30 mouse cellular contexts compared by ENCODE assay signal in the genomic region with DNA sequence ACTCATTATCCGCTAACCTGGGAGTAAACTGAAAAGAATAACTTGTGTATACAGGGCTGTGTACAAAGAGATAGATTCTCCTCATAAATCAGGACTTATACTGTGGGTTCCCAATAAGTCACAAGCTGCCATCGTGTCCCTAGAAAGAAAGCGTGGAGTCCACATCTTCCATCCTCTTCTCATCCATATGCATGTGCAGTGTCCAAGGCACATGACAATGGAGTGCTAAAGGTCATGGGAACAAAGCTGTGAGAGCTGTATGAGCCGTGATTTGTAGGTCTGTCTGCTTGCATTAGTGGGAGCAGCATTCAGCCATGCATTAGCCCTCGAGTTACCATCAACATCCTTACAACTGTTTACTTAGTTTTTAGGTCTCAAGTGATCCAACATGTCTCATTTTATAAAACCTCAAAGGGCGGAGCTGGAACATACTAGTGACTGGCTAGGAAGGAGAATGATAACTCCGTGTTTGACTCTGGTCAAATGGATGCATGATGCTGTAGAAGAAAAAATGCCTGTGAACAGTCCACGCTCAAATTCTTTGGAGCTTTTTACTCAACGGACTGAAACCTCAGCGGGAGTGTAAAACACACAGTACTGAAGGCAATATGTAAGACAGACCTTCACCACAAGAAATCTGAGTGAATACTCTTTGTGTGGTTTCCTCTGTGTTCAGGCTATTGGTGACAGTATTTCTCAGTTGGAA.
DNase-seq lines count a peak whose midpoint lies in the region; ATAC-seq lines count a peak whose summit lies in the region.
"Had no signal": no experiment of that assay in that cellular context is flagged by ENCODE, and none has a peak within 500 bp of the region (broad histone marks: within the 10 kb centered on the region; RNA-seq: fewer than 3 reads in every experiment).

No protein-coding gene starts in this region.

- no peak overlapping the region for H3K4me3 ChIP-seq in hindbrain, embryonic 10.5 days
- H3K4me3 ChIP-seq in hindbrain, embryonic 13.5 days, result no peak overlapping the region
- no peak overlapping the region for H3K4me3 ChIP-seq in midbrain, embryonic 12.5 days
- no peak overlapping the region for H3K4me3 ChIP-seq in midbrain, embryonic 15.5 days
- H3K4me3 ChIP-seq in neural tube, embryonic 11.5 days (ENCODE audit: low read depth, low read length), result no peak overlapping the region
- H3K4me3 ChIP-seq: embryonic facial prominence, embryonic 13.5 days; forebrain, embryonic 10.5 days; forebrain, embryonic 15.5 days; hindbrain, embryonic 15.5 days; liver, embryonic 12.5 days; stomach, embryonic 15.5 days had no signal

- H3K27ac ChIP-seq in hindbrain, embryonic 10.5 days, result peak overlapping the region; percentile 74
- H3K27ac ChIP-seq in hindbrain, embryonic 13.5 days, result no peak overlapping the region
- 0 out of 2 replicates have a peak overlapping the region, but pooled peaks have one; percentile 20 for H3K27ac ChIP-seq in midbrain, embryonic 12.5 days (replicated peaks)
- no peak overlapping the region for H3K27ac ChIP-seq in midbrain, embryonic 15.5 days
- H3K27ac ChIP-seq in neural tube, embryonic 11.5 days (ENCODE audit: low read depth, low read length), result peak overlapping the region; percentile 76
- H3K27ac ChIP-seq: embryonic facial prominence, embryonic 13.5 days; forebrain, embryonic 10.5 days; forebrain, embryonic 15.5 days; hindbrain, embryonic 15.5 days; liver, embryonic 12.5 days; stomach, embryonic 15.5 days had no signal

- H3K36me3 ChIP-seq in hindbrain, embryonic 10.5 days, result peaks cover 28% of the 10 kb centered on the region
- no peaks in the 10 kb centered on the region for H3K36me3 ChIP-seq in hindbrain, embryonic 13.5 days
- peaks cover 4% of the 10 kb centered on the region; the same call in 1 of the 2 replicates for H3K36me3 ChIP-seq in midbrain, embryonic 12.5 days
- H3K36me3 ChIP-seq in midbrain, embryonic 15.5 days (replicated peaks), result no peaks in the 10 kb centered on the region
- H3K36me3 ChIP-seq in neural tube, embryonic 11.5 days (ENCODE audit: control insufficient read depth, insufficient read depth, low read length), result peaks cover 2% of the 10 kb centered on the region
- H3K36me3 ChIP-seq: embryonic facial prominence, embryonic 13.5 days; forebrain, embryonic 15.5 days; liver, embryonic 12.5 days; stomach, embryonic 15.5 days had no signal

- H3K4me1 ChIP-seq in hindbrain, embryonic 10.5 days (replicated peaks), result peaks cover 16% of the 10 kb centered on the region
- peaks cover 6% of the 10 kb centered on the region; the same call in 1 of the 2 replicates for H3K4me1 ChIP-seq in hindbrain, embryonic 13.5 days (replicated peaks)
- peaks cover 8% of the 10 kb centered on the region; the same call in 1 of the 2 replicates for H3K4me1 ChIP-seq in midbrain, embryonic 12.5 days
- H3K4me1 ChIP-seq in midbrain, embryonic 15.5 days, result no peaks in the 10 kb centered on the region
- H3K4me1 ChIP-seq in neural tube, embryonic 11.5 days (ENCODE audit: control insufficient read depth, insufficient read depth, low read length), result no peaks in the 10 kb centered on the region
- H3K4me1 ChIP-seq: embryonic facial prominence, embryonic 13.5 days; forebrain, embryonic 15.5 days; hindbrain, embryonic 15.5 days; liver, embryonic 12.5 days; stomach, embryonic 15.5 days had no signal

- DNase-seq in hindbrain, embryonic 10.5 days (ENCODE audit: low spot score), result peak; percentile 41
- DNase-seq in neural tube, embryonic 11.5 days (ENCODE audit: low spot score), result peak; percentile 57
- DNase-seq in retina, postnatal 1 day, result peak; percentile 50
- DNase-seq in heart, adult 18-20 months, result no peak
- DNase-seq in kidney, postnatal 14 days, result no peak
- DNase-seq: adrenal gland, adult 2 months; adrenal gland, postnatal 36 days; cerebellum, adult 18-20 months; cerebellum, postnatal 10 days; heart, postnatal 14 days; kidney, adult 18-20 months; kidney, postnatal 4 days; left cerebral cortex, postnatal 4 days; liver, postnatal 0 days; lung, postnatal 4 days; midbrain, embryonic 14.5 days; right cerebral cortex, postnatal 25 days had no signal

- no peaks in the 10 kb centered on the region for H3K27me3 ChIP-seq in hindbrain, embryonic 10.5 days (ENCODE audit: insufficient read depth, poor library complexity, severe bottlenecking)
- H3K27me3 ChIP-seq in hindbrain, embryonic 13.5 days, result no peaks in the 10 kb centered on the region
- no peaks in the 10 kb centered on the region for H3K27me3 ChIP-seq in midbrain, embryonic 12.5 days
- H3K27me3 ChIP-seq in midbrain, embryonic 15.5 days (replicated peaks), result no peaks in the 10 kb centered on the region
- no peaks in the 10 kb centered on the region for H3K27me3 ChIP-seq in neural tube, embryonic 11.5 days (ENCODE audit: control insufficient read depth, insufficient read depth, low read length)
- H3K27me3 ChIP-seq: CH12.LX; embryonic facial prominence, embryonic 13.5 days; forebrain, embryonic 15.5 days; hindbrain, embryonic 15.5 days; liver, embryonic 12.5 days; stomach, embryonic 15.5 days had no signal

- no peak overlapping the region for H3K4me2 ChIP-seq in hindbrain, embryonic 13.5 days
- no peak overlapping the region for H3K4me2 ChIP-seq in midbrain, embryonic 12.5 days (replicated peaks)
- no peak overlapping the region for H3K4me2 ChIP-seq in midbrain, embryonic 15.5 days
- H3K4me2 ChIP-seq in neural tube, embryonic 11.5 days (ENCODE audit: low read depth), result no peak overlapping the region
- H3K4me2 ChIP-seq: embryonic facial prominence, embryonic 13.5 days; forebrain, embryonic 15.5 days; hindbrain, embryonic 15.5 days; liver, embryonic 12.5 days; stomach, embryonic 15.5 days had no signal

- peaks cover 2% of the 10 kb centered on the region; the same call in 1 of the 2 replicates for H3K9me3 ChIP-seq in hindbrain, embryonic 10.5 days
- no peaks in the 10 kb centered on the region for H3K9me3 ChIP-seq in hindbrain, embryonic 13.5 days
- no peaks in the 10 kb centered on the region for H3K9me3 ChIP-seq in midbrain, embryonic 12.5 days
- H3K9me3 ChIP-seq in midbrain, embryonic 15.5 days, result no peaks in the 10 kb centered on the region
- no peaks in the 10 kb centered on the region for H3K9me3 ChIP-seq in neural tube, embryonic 11.5 days (ENCODE audit: control insufficient read depth, low read length)
- H3K9me3 ChIP-seq: embryonic facial prominence, embryonic 13.5 days; forebrain, embryonic 10.5 days; forebrain, embryonic 15.5 days; hindbrain, embryonic 15.5 days; liver, embryonic 12.5 days; stomach, embryonic 15.5 days had no signal

- no peak overlapping the region for H3K9ac ChIP-seq in hindbrain, embryonic 13.5 days
- no peak overlapping the region for H3K9ac ChIP-seq in midbrain, embryonic 12.5 days (replicated peaks)
- no peak overlapping the region for H3K9ac ChIP-seq in midbrain, embryonic 15.5 days
- H3K9ac ChIP-seq in neural tube, embryonic 11.5 days (ENCODE audit: low read length), result no peak overlapping the region
- H3K9ac ChIP-seq: embryonic facial prominence, embryonic 13.5 days; forebrain, embryonic 15.5 days; hindbrain, embryonic 15.5 days; liver, embryonic 12.5 days; liver, postnatal 0 days; stomach, embryonic 15.5 days had no signal

- 64% methylated on average over 10 of the region's 10 CpGs for WGBS in hindbrain, embryonic 10.5 days
- WGBS in hindbrain, embryonic 13.5 days, result 42% methylated on average over 10 of the region's 10 CpGs
- WGBS in midbrain, embryonic 12.5 days, result 50% methylated on average over 10 of the region's 10 CpGs
- WGBS in midbrain, embryonic 15.5 days, result 52% methylated on average over 10 of the region's 10 CpGs
- 48% methylated on average over 10 of the region's 10 CpGs for WGBS in neural tube, embryonic 11.5 days

- ATAC-seq in hindbrain, embryonic 13.5 days (ENCODE audit: low FRiP score), result no peak
- ATAC-seq in midbrain, embryonic 12.5 days (ENCODE audit: low FRiP score, low read depth), result peak; percentile 87
- ATAC-seq in midbrain, embryonic 15.5 days (replicated peaks), result no peak
- ATAC-seq in neural tube, embryonic 11.5 days (ENCODE audit: insufficient read depth, low FRiP score, low TSS enrichment), result peak; percentile 97
- ATAC-seq: activated CD4-positive, CD25-positive, alpha-beta regulatory T cell, adult 4 months; forebrain, embryonic 15.5 days; inflammation-experienced regulatory T-cells, adult 6 months; liver, embryonic 12.5 days; liver, postnatal 0 days; lung, postnatal 0 days had no signal

Comparison
In these comparisons a context has a peak if more than half of its experiments do, and no peak if none do; other contexts are left out.
1. H3K27ac ChIP-seq: peak in hindbrain, embryonic 10.5 days (single experiment), midbrain, embryonic 12.5 days (single experiment) and neural tube, embryonic 11.5 days (single experiment); none in hindbrain, embryonic 13.5 days (single experiment) and midbrain, embryonic 15.5 days (single experiment).
2. ATAC-seq: peak in midbrain, embryonic 12.5 days (single experiment) and neural tube, embryonic 11.5 days (single experiment); none in hindbrain, embryonic 13.5 days (single experiment) and midbrain, embryonic 15.5 days (single experiment).
3. DNase-seq: peak in hindbrain, embryonic 10.5 days (single experiment), neural tube, embryonic 11.5 days (single experiment) and retina, postnatal 1 day (single experiment); none in heart, adult 18-20 months (0 of 2) and kidney, postnatal 14 days (single experiment).